Mouse (Mus musculus) midbrain, postnatal 0 days (tissue): Measurements from ENCODE around the gene Noxred1. TPM values are rescaled to one million over a fixed set of nuclear protein-coding genes. Genes with fewer than 3 reads are reported as not detected.

Experiments used
- ATAC-seq: fragments of 200-750 bp; cut with Nextera tagmentation; 2 replicates; pipeline ENCODE4 v1.8.0; 2017; ENCODE audit warnings: moderate number of reproducible peaks, mild to moderate bottlenecking, moderate TSS enrichment, moderate library complexity; ENCODE audit not compliant: low FRiP score
- DNase-seq: peaks from one replicate; pipeline ENCODE4 v3.0.0-alpha.2; 2015; ENCODE audit warnings: low spot score
- H3K27ac ChIP-seq: fragments of 300-500 bp; sonication (generic); 2 replicates; pipeline ENCODE4 v1.5.1; 2014; ENCODE audit warnings: low read depth, mild to moderate bottlenecking, low read length, mixed read lengths
- H3K27me3 ChIP-seq: fragments of 300-500 bp; sonication (generic); 2 replicates; pipeline ENCODE4 v1.6.1; 2014; ENCODE audit warnings: low read length, control low read depth, mixed read lengths; ENCODE audit not compliant: insufficient read depth
- H3K36me3 ChIP-seq: fragments of 300-500 bp; sonication (generic); 2 replicates; pipeline ENCODE4 v1.6.1; 2014; ENCODE audit warnings: low read length, control low read depth, mixed read lengths; ENCODE audit not compliant: insufficient read depth
- H3K4me1 ChIP-seq: fragments of 300-500 bp; sonication (generic); 2 replicates; pipeline ENCODE4 v1.6.1; 2014; ENCODE audit warnings: mild to moderate bottlenecking, control low read depth, antibody characterized with exemption, low read length, mixed read lengths; ENCODE audit not compliant: insufficient read depth
- H3K4me2 ChIP-seq: fragments of 300-500 bp; sonication (generic); 2 replicates; pipeline ENCODE4 v1.6.1; 2014; ENCODE audit warnings: low read depth, mild to moderate bottlenecking, low read length, mixed read lengths; ENCODE audit not compliant: poor library complexity, severe bottlenecking
- H3K4me3 ChIP-seq: fragments of 300-500 bp; sonication (generic); 2 replicates; pipeline ENCODE4 v1.5.1; 2014; ENCODE audit warnings: low read depth, mild to moderate bottlenecking, low read length, moderate library complexity
- H3K9ac ChIP-seq: fragments of 300-500 bp; sonication (generic); replicated peaks from 2 replicates; pipeline ENCODE4 v1.6.1; 2014; ENCODE audit warnings: mild to moderate bottlenecking, low read length, moderate library complexity, mixed read lengths; ENCODE audit not compliant: poor library complexity, severe bottlenecking
- H3K9me3 ChIP-seq: fragments of 300-500 bp; sonication (generic); 2 replicates; pipeline ENCODE4 v1.6.1; 2016; ENCODE audit warnings: low read length, control low read depth
- CTCF ChIP-seq: IDR thresholded peaks from 2 replicates; pipeline ENCODE4 v1.5.1; 2016; ENCODE audit warnings: antibody characterized with exemption, mild to moderate bottlenecking
- WGBS: fragments of 180-500 bp; shearing (Covaris S2); extraction: QIAGEN DNeasy Blood & Tissue Kit; methylation state at CpG from one replicate; pipeline ENCODE4 v1.1.7; 2014; 5-methylcytosine and 5-hydroxymethylcytosine counted together
- polyA plus RNA-seq: library from polyadenylated mRNA; unstranded; fragments of >200 nt; fragmentation: Nextera tagmentation; extraction: Ambion mirVana; gene quantifications from 2 replicates; pipeline ENCODE4 v1.2.1, GENCODE M21; 2015
- total RNA-seq: library from RNA; depleted of rRNA; stranded (reverse); fragments of >200 nt; gene quantifications from 2 replicates; pipeline ENCODE4 v1.2.3, GENCODE M21; 2014

Gene Noxred1
- total and polyA plus RNA-seq, 2 experiments from 2014 or later: 0.30 to 0.88 TPM

DNA sequence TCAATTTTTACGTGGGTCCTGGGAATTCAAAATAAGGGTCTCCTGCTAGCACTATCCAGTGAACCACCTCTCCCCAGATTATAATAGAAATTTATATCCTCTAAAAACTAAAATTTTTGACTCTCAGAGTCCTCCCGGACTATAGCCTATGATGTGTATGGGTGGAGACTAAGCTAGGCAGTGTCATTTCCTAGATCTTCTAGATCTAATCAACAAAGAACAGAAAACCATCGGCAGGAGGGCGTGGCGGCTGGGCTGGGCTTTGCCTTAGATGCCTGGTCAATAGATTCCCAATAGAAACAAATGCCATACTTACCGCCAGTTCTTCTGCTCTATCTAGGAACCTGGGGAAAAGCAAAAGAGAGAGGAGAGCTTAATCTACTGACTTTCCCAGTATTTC, 11.6 kb upstream of the Noxred1 start:
- peaks cover 76% of the 10 kb centered on the region for H3K36me3 ChIP-seq
- H3K4me1 ChIP-seq: no peaks in the 10 kb centered on the region
- no peak overlapping the region for H3K9ac ChIP-seq
- H3K27ac ChIP-seq: no peak overlapping the region
- ATAC-seq (no peak), DNase-seq (no peak)
- H3K9me3 ChIP-seq: no peaks in the 10 kb centered on the region
- no peak for TF ChIP-seq CTCF
- H3K27me3 ChIP-seq: no peaks in the 10 kb centered on the region
- no peak overlapping the region for H3K4me2 ChIP-seq
- 96% methylated on average over 6 of the region's 6 CpGs for WGBS
- H3K4me3 ChIP-seq: no peak overlapping the region

DNA sequence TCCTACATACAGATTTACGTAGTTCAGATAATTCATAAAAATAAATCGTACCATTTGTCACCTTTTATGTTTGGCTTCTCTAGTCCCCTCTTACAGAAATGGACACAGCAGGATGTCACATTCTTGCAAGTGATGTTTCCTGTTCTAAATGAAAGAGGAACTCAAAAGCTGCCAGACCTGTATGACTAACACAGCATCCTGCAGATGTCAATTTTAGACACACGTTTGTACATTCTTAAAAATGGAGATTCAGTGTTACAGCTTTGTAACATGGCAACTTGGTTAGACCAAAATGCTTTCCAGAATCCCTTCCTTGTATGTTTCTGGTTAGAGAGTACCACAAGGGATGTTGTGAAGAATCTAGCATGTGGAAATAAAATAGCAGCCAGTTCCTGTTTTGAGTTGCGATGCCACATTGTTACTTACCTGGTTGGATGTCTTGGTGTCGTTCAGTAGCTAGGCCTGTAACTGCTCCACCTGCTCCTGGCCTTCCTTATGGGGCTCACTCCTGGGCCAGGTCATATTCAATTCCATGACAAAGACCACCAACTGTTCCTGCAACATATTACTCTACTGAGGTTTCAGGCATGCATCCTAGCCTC, 1.5 kb downstream of the Noxred1 start:
- Histone ChIP-seq H3K4me3 (no peak overlapping the region), H3K36me3 (peaks cover 34% of the 10 kb centered on the region), H3K27me3 (no peaks in the 10 kb centered on the region), H3K4me1 (no peaks in the 10 kb centered on the region), H3K27ac (no peak overlapping the region), H3K9ac (no peak overlapping the region), H3K4me2 (no peak overlapping the region), H3K9me3 (no peaks in the 10 kb centered on the region)
- TF ChIP-seq CTCF: no peak
- ATAC-seq: no peak
- no peak for DNase-seq
- 89% methylated on average over 5 of the region's 5 CpGs for WGBS

DNA sequence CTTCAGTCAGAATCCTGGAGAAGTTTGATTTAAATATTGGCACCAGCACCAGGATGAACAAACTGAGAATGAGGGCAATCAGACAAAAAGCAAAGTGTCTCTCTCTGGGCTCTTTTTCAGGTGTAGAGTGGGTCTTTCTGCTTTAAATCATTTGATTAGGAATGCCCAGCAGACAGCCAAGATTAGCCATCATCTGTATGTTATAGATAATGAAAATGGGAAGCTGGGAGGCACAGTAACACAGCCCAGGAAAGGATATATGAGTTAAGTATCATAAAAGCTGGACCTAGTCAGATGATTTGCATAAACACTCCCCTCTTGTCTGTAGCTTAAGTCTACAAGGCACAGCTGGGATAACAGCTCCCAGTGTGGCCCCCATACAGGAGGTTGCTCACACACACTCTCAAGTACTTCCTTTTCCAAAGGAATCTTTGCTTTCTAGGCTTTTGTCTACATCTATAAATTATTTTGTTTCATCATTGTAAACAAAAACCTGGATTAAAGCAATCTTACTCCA, 8.1 kb downstream of the Noxred1 start:
- Histone ChIP-seq H3K9ac (no peak overlapping the region), H3K36me3 (no peaks in the 10 kb centered on the region), H3K27ac (no peak overlapping the region), H3K4me2 (no peak overlapping the region), H3K4me3 (no peak overlapping the region), H3K27me3 (no peaks in the 10 kb centered on the region), H3K4me1 (no peaks in the 10 kb centered on the region), H3K9me3 (no peaks in the 10 kb centered on the region)
- ATAC-seq (no peak), DNase-seq (no peak)
- no peak for TF ChIP-seq CTCF

DNA sequence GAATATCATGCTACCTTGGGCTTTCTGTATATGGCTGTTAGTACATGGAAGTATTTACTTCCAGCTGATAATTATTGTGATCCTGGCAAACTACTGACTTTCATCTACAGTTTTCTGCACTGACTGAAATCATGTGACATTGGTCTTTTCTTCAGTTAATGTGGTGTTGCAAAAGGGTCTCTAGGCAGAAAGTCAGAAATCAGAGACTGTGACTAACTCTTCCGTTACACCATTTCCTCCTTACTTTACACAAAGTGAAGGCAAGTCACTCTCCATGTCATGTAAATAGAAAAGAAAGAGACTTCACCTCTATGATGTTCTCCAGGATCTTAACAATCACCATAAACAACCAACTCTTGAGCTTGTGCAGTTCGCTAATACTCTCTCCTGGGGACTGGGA, 8.9 kb downstream of the Noxred1 start:
- DNase-seq (no peak), ATAC-seq (no peak)
- WGBS: 87% methylated on average over 2 of the region's 2 CpGs
- Histone ChIP-seq H3K27me3 (no peaks in the 10 kb centered on the region), H3K4me2 (no peak overlapping the region), H3K4me3 (no peak overlapping the region), H3K27ac (no peak overlapping the region), H3K9me3 (no peaks in the 10 kb centered on the region), H3K9ac (no peak overlapping the region), H3K36me3 (no peaks in the 10 kb centered on the region), H3K4me1 (no peaks in the 10 kb centered on the region)
- TF ChIP-seq CTCF: no peak

DNA sequence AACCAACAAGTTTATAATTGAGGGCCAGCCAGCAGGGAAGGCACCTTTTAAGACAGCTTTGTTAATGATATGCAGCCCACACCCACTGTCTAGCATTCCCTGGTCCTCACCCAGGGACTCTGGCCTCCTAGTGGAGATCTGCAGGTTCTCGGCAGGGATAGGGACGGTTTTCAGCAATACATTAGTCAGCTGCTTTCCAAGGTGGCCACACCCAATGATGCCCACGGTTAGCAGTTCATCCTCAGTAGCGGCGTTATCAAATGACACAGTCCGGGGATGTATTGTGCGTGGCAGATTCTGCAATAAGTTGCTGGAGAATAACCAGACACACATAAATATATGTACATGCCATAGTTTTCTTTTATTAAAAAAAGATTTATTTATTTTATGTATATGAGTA, 11.7 kb downstream of the Noxred1 start:
- no peak overlapping the region for H3K27ac ChIP-seq
- no peaks in the 10 kb centered on the region for H3K9me3 ChIP-seq
- H3K9ac ChIP-seq: no peak overlapping the region
- no peak for ATAC-seq
- no peaks in the 10 kb centered on the region for H3K27me3 ChIP-seq
- 76% methylated on average over 7 of the region's 7 CpGs for WGBS
- TF ChIP-seq CTCF: 0 out of 2 replicates have a peak, but pooled peaks have one; percentile 5
- H3K4me3 ChIP-seq: no peak overlapping the region
- H3K36me3 ChIP-seq: no peaks in the 10 kb centered on the region
- no peak overlapping the region for H3K4me2 ChIP-seq
- no peak for DNase-seq
- no peaks in the 10 kb centered on the region for H3K4me1 ChIP-seq

DNA sequence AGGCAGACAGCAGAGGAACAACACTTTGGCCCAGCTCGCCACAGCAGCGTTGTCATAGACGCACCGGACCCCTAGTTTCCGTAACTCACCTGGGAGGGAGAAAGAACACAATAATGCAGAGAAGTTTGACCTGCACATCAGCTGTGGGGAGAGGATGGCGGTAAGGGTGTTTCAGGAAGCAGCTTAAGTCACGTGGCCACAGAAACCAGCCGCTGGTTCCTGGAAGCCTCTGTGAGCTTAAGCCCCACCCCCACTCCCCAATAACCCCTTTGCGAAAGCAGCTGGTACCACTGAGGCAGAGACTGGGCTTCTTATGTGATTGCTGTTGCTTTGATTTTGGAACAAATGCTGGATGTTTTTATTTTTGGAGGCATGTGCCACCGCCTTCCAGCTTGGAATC, 13.6 kb downstream of the Noxred1 start:
- no peak overlapping the region for H3K4me3 ChIP-seq
- no peak overlapping the region for H3K27ac ChIP-seq
- no peaks in the 10 kb centered on the region for H3K9me3 ChIP-seq
- H3K9ac ChIP-seq: no peak overlapping the region
- ATAC-seq: no peak
- no peak overlapping the region for H3K4me2 ChIP-seq
- H3K27me3 ChIP-seq: no peaks in the 10 kb centered on the region
- no peak for DNase-seq
- no peaks in the 10 kb centered on the region for H3K4me1 ChIP-seq
- H3K36me3 ChIP-seq: no peaks in the 10 kb centered on the region
- TF ChIP-seq CTCF: no peak
- 75% methylated on average over 10 of the region's 10 CpGs for WGBS
